Mouse (Mus musculus) liver, adult 2 months (tissue): ENCODE data around the gene Fbxo22.

Source experiments
- CTCF ChIP-seq: fragments of 200-500 bp; IDR thresholded peaks from 2 replicates; pipeline ENCODE4 v1.5.1; 2011; ENCODE audit warnings: low read depth, low read length, control low read depth
- POLR2A ChIP-seq: fragments of 200-500 bp; IDR thresholded peaks from 2 replicates; pipeline ENCODE4 v1.6.1; 2011; ENCODE audit warnings: low read length, control low read depth; ENCODE audit not compliant: insufficient read depth; ENCODE audit errors: extremely low read depth

- no peak for TF ChIP-seq CTCF
- no peak for TF ChIP-seq POLR2A
Measured at GRCm38 (mm10) chr9:55241863-55242685, 33.3 kb downstream of the Fbxo22 start.
